Mouse (Mus musculus): Measurements from ENCODE around the gene Elp1.

DNA sequence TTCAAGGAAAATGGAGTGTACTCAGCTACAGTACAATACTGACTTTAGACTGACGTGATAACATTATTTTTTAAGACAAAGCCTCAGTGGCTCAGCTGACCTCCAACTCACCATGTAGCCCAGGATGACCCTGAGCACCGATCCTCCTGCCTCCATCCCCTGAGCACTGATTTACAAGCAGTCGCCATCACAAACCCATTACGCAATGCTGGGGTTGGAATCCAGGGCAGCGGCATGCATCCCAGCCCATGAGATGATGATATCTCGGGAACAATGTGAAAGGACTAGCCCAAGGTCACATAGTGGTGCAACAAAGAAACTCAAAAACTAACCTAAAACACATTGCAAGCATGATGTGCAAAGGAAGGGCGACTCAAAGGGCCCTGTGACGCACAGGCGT lies 22.1 kb upstream of the Elp1 start:
- TF ChIP-seq FLI1 (IDR thresholded peaks at IDR 0.05; ENCODE audit: low read length) (no peak), GATA1 (IDR thresholded peaks at IDR 0.05; ENCODE audit: borderline replicate concordance, low read length) (no peak)
